Mouse (Mus musculus) megakaryocyte, embryonic 14.5 days (primary cell): ENCODE results near the gene Sh3pxd2a.

Experiments
- FLI1 ChIP-seq: IDR thresholded peaks from 2 replicates; pipeline ENCODE4 v1.6.1; 2012; ENCODE audit warnings: low read length, inconsistent platforms, mixed read lengths
- GATA1 ChIP-seq: IDR thresholded peaks from 3 replicates; pipeline ENCODE4 v1.6.1; 2012; ENCODE audit warnings: mixed read lengths, low read length, inconsistent platforms, borderline replicate concordance

- TF ChIP-seq GATA1: no peak
- no peak for TF ChIP-seq FLI1
Observed at GRCm38 (mm10) chr19:47508191-47508590, 44.0 kb upstream of the Sh3pxd2a start.
